Mouse (Mus musculus) heart, postnatal 0 days (tissue): ENCODE data around the gene Sh3rf1. TPM values are rescaled to one million over a fixed set of nuclear protein-coding genes. Genes with fewer than 3 reads are reported as not detected.

Experiments used
- ATAC-seq: fragments of 200-750 bp; cut with Nextera tagmentation; 2 replicates; pipeline ENCODE4 v1.8.0; 2017; ENCODE audit warnings: low read depth, moderate number of reproducible peaks, moderate library complexity; ENCODE audit not compliant: insufficient read depth
- DNase-seq: peaks from one replicate; pipeline ENCODE4 v3.0.0-alpha.2; 2016; ENCODE audit warnings: low spot score
- H3K27ac ChIP-seq: fragments of 300-500 bp; sonication (generic); 2 replicates; pipeline ENCODE4 v1.5.1; 2014; ENCODE audit warnings: low read depth, mild to moderate bottlenecking
- H3K27me3 ChIP-seq: fragments of 300-500 bp; sonication (generic); 2 replicates; pipeline ENCODE4 v1.6.1; 2014; ENCODE audit warnings: low read length, mixed read lengths; ENCODE audit not compliant: control insufficient read depth, insufficient read depth
- H3K36me3 ChIP-seq: fragments of 300-500 bp; sonication (generic); replicated peaks from 2 replicates; pipeline ENCODE4 v1.6.1; 2014; ENCODE audit warnings: low read length, mixed read lengths; ENCODE audit not compliant: control insufficient read depth, insufficient read depth
- H3K4me1 ChIP-seq: fragments of 300-500 bp; sonication (generic); 2 replicates; pipeline ENCODE4 v1.6.1; 2014; ENCODE audit warnings: antibody characterized with exemption; ENCODE audit not compliant: control insufficient read depth, insufficient read depth
- H3K4me2 ChIP-seq: fragments of 300-500 bp; sonication (generic); 2 replicates; pipeline ENCODE4 v1.6.1; 2014; ENCODE audit warnings: low read depth, mild to moderate bottlenecking, low read length, moderate library complexity
- H3K4me3 ChIP-seq: fragments of 300-500 bp; sonication (generic); 2 replicates; pipeline ENCODE4 v1.5.1; 2014; ENCODE audit warnings: low read depth, low read length
- H3K9ac ChIP-seq: fragments of 300-500 bp; sonication (generic); replicated peaks from 2 replicates; pipeline ENCODE4 v1.6.1; 2014; ENCODE audit warnings: low read depth, low read length, mixed read lengths
- H3K9me3 ChIP-seq: fragments of 300-500 bp; sonication (generic); replicated peaks from 2 replicates; pipeline ENCODE4 v1.6.1; 2016; ENCODE audit warnings: low read length; ENCODE audit not compliant: control insufficient read depth
- CTCF ChIP-seq: IDR thresholded peaks from 2 replicates; pipeline ENCODE4 v1.5.1; 2016; ENCODE audit warnings: antibody characterized with exemption, control low read depth, low read depth
- EP300 ChIP-seq: IDR thresholded peaks from 2 replicates; pipeline ENCODE4 v1.6.1; 2016; ENCODE audit warnings: antibody characterized with exemption, low read depth
- whole genome bisulfite sequencing: fragments of 180-500 bp; shearing (Covaris S2); extraction: QIAGEN DNeasy Blood & Tissue Kit; methylation state at CpG from one replicate; pipeline ENCODE4 v1.1.7; 2014; 5-methylcytosine and 5-hydroxymethylcytosine counted together
- polyA plus RNA-seq: library from polyadenylated mRNA; unstranded; fragments of >200 nt; fragmentation: Nextera tagmentation; extraction: Ambion mirVana; gene quantifications from 2 replicates; pipeline ENCODE4 v1.2.1, GENCODE M21; 2015
- total RNA-seq: library from RNA; depleted of rRNA; stranded (reverse); fragments of >200 nt; gene quantifications from 2 replicates; pipeline ENCODE4 v1.2.3, GENCODE M21; 2014; ENCODE audit warnings: low replicate concordance

Sh3rf1 gene
- total and polyA plus RNA-seq, 2 experiments from 2014 or later = 2.4 to 8.9 TPM

- no peak overlapping the region for H3K4me2 ChIP-seq
- H3K9ac ChIP-seq = no peak overlapping the region
- no peaks in the 10 kb centered on the region for H3K9me3 ChIP-seq
- no peaks in the 10 kb centered on the region for H3K27me3 ChIP-seq
- peaks cover 15% of the 10 kb centered on the region for H3K4me1 ChIP-seq
- ATAC-seq = no peak
- no peak for DNase-seq
- no peaks in the 10 kb centered on the region for H3K36me3 ChIP-seq
- TF ChIP-seq EP300 (no peak), CTCF (no peak)
- H3K27ac ChIP-seq = no peak overlapping the region
- no peak overlapping the region for H3K4me3 ChIP-seq
- WGBS = 74% methylated on average over 9 of the region's 9 CpGs
These were observed 46.9 kb downstream of the Sh3rf1 start for GRCm38 (mm10) chr8:61270541-61270940.

DNA sequence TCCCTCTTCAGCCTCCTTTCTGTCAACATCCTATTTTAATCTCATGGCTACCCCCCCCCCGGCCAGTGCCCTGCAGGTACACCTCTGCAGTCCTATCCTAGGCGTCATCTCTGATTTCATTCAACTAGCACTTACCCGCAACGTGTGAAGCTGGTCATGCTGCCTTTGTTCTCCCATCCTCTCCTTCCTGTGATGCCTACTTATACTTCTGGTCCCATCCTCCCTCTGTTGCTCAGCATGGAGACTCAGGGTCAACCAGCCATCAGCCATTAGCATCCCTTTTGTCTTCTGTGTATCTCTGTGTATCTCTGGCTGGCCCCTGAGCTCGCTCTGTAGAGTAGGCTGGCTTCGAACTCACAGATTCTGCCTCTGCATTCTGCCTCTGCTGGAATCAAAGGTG, 47.3 kb downstream of the Sh3rf1 start:
- Histone ChIP-seq H3K36me3 (no peaks in the 10 kb centered on the region), H3K9me3 (no peaks in the 10 kb centered on the region), H3K9ac (no peak overlapping the region), H3K4me1 (peaks cover 16% of the 10 kb centered on the region), H3K27me3 (no peaks in the 10 kb centered on the region), H3K27ac (no peak overlapping the region), H3K4me2 (no peak overlapping the region), H3K4me3 (no peak overlapping the region)
- no peak for TF ChIP-seq EP300
- no peak for TF ChIP-seq CTCF
- WGBS = 80% methylated on average over 5 of the region's 6 CpGs
- ATAC-seq (no peak), DNase-seq (no peak)

DNA sequence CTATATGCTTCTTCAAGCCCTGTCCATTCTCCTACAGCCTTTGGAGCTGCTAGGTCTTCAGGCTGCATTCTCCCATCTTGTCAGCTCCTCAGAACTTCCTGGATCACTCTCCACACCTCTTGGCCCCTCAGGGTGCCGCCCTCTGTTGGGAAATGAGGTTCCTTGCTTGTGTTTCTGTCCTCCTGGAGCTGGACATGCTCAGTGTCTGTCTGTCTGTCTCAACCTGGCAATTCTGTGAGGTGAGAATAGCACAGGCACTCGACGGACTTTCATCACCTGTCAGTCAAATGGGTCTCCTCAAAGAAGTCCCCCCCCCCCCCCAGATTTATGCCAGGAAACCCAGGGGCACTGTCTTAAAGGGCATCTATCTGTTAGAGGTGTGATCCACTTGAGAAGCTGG, 49.2 kb downstream of the Sh3rf1 start:
- Histone ChIP-seq H3K4me1 (peaks cover 26% of the 10 kb centered on the region), H3K36me3 (no peaks in the 10 kb centered on the region), H3K4me3 (no peak overlapping the region), H3K9me3 (no peaks in the 10 kb centered on the region), H3K27me3 (no peaks in the 10 kb centered on the region), H3K9ac (no peak overlapping the region), H3K27ac (no peak overlapping the region), H3K4me2 (no peak overlapping the region)
- DNase-seq (no peak), ATAC-seq (no peak)
- no peak for TF ChIP-seq CTCF
- TF ChIP-seq EP300 = no peak
- WGBS = 56% methylated on average over 3 of the region's 3 CpGs

- no peak overlapping the region for H3K9ac ChIP-seq
- ATAC-seq = no peak
- no peak for TF ChIP-seq EP300
- no peak for TF ChIP-seq CTCF
- no peak overlapping the region for H3K4me2 ChIP-seq
- peaks cover 26% of the 10 kb centered on the region for H3K4me1 ChIP-seq
- no peaks in the 10 kb centered on the region for H3K36me3 ChIP-seq
- no peak for DNase-seq
- H3K27me3 ChIP-seq = no peaks in the 10 kb centered on the region
- H3K27ac ChIP-seq = no peak overlapping the region
- H3K9me3 ChIP-seq = no peaks in the 10 kb centered on the region
- no peak overlapping the region for H3K4me3 ChIP-seq
- 70% methylated on average over 17 of the region's 17 CpGs for WGBS
These were observed 49.9 kb downstream of the Sh3rf1 start for GRCm38 (mm10) chr8:61273307-61274221.

- no peaks in the 10 kb centered on the region for H3K9me3 ChIP-seq
- H3K36me3 ChIP-seq = no peaks in the 10 kb centered on the region
- no peak overlapping the region for H3K4me2 ChIP-seq
- 0 out of 2 replicates have a peak overlapping the region, but pooled peaks have one; percentile 10 for H3K27ac ChIP-seq
- no peak overlapping the region for H3K9ac ChIP-seq
- DNase-seq (no peak), ATAC-seq (0 out of 2 replicates have a peak, but pooled peaks have one; percentile 33)
- H3K27me3 ChIP-seq = no peaks in the 10 kb centered on the region
- peaks cover 26% of the 10 kb centered on the region for H3K4me1 ChIP-seq
- H3K4me3 ChIP-seq = no peak overlapping the region
- TF ChIP-seq EP300 (no peak), CTCF (no peak)
- WGBS = 42% methylated on average over 10 of the region's 10 CpGs
These were observed 51.2 kb downstream of the Sh3rf1 start for GRCm38 (mm10) chr8:61274602-61275462.
